In genomic region chr16:97060276-97060675, GRCm38 (mm10) we compare ENCODE assay signal across 10 mouse cellular contexts.
"Had no signal": no experiment of that assay in that cellular context is flagged by ENCODE, and none has a peak within 500 bp of the region (broad histone marks: within the 10 kb centered on the region; RNA-seq: fewer than 3 reads in every experiment).

No protein-coding gene starts in this region.

- H3K4me1 ChIP-seq: limb, embryonic 15.5 days; liver, embryonic 12.5 days; lung, embryonic 15.5 days; midbrain, embryonic 12.5 days had no signal

- ATAC-seq: liver, embryonic 12.5 days had no signal

- DNase-seq: kidney, postnatal 36 days; layer of hippocampus, adult 9-11 months; layer of hippocampus, postnatal 36 days; right cerebral cortex, postnatal 25 days; thymus, postnatal 4 days had no signal

- H3K27ac ChIP-seq: kidney, postnatal 0 days; limb, embryonic 15.5 days; liver, embryonic 12.5 days; lung, embryonic 15.5 days; midbrain, embryonic 12.5 days had no signal

- H3K27me3 ChIP-seq: limb, embryonic 15.5 days; liver, embryonic 12.5 days; lung, embryonic 15.5 days; midbrain, embryonic 12.5 days had no signal

- H3K36me3 ChIP-seq: limb, embryonic 15.5 days; liver, embryonic 12.5 days; lung, embryonic 15.5 days; midbrain, embryonic 12.5 days had no signal

- H3K4me3 ChIP-seq: limb, embryonic 15.5 days; liver, embryonic 12.5 days; lung, embryonic 15.5 days; midbrain, embryonic 12.5 days had no signal

- H3K9ac ChIP-seq: limb, embryonic 15.5 days; liver, embryonic 12.5 days; lung, embryonic 15.5 days; midbrain, embryonic 12.5 days had no signal

- H3K4me2 ChIP-seq: limb, embryonic 15.5 days; liver, embryonic 12.5 days; lung, embryonic 15.5 days; midbrain, embryonic 12.5 days had no signal

- H3K9me3 ChIP-seq: limb, embryonic 15.5 days; liver, embryonic 12.5 days; lung, embryonic 15.5 days; midbrain, embryonic 12.5 days had no signal
